Mouse (Mus musculus) liver, adult 2 months (tissue): Measurements from ENCODE around the gene Cdk1.

Experiments
- CTCF ChIP-seq: fragments of 200-500 bp; IDR thresholded peaks from 2 replicates; pipeline ENCODE4 v1.5.1; 2011; ENCODE audit warnings: low read depth, low read length, control low read depth
- POLR2A ChIP-seq: fragments of 200-500 bp; IDR thresholded peaks from 2 replicates; pipeline ENCODE4 v1.6.1; 2011; ENCODE audit warnings: low read length, control low read depth; ENCODE audit not compliant: insufficient read depth; ENCODE audit errors: extremely low read depth

- TF ChIP-seq POLR2A (no peak), CTCF (no peak)
Observed at GRCm38 (mm10) chr10:69326433-69326832, 26.3 kb downstream of the Cdk1 start.
